Mouse (Mus musculus) midbrain, embryonic 11.5 days (tissue): ENCODE data around the gene Endou. TPM values are rescaled to one million over a fixed set of nuclear protein-coding genes. Genes with fewer than 3 reads are reported as not detected.
A peak's percentile ranks its signal among the peaks of the same experiment; 100 is the strongest.
"Not testable (repeated sequence)": the region's sequence is repeated elsewhere in the genome, so short reads cannot be mapped to it uniquely, and the experiment has no call there.

Source experiments
- ATAC-seq: fragments of 200-750 bp; cut with Nextera tagmentation; 2 replicates; pipeline ENCODE4 v1.8.0; 2017; ENCODE audit warnings: moderate TSS enrichment, moderate library complexity; ENCODE audit not compliant: low FRiP score
- DNase-seq: peaks from one replicate; pipeline ENCODE4 v3.0.0; 2015; ENCODE audit warnings: low spot score; ENCODE audit errors: missing footprints
- H3K27ac ChIP-seq: fragments of 300-500 bp; sonication (generic); 2 replicates; pipeline ENCODE4 v1.5.1; 2014; ENCODE audit warnings: low read depth, low read length
- H3K27me3 ChIP-seq: fragments of 300-500 bp; sonication (generic); 2 replicates; pipeline ENCODE4 v1.6.1; 2014; ENCODE audit warnings: mild to moderate bottlenecking, low read length, moderate library complexity, mixed read lengths; ENCODE audit not compliant: control insufficient read depth, insufficient read depth
- H3K36me3 ChIP-seq: fragments of 300-500 bp; sonication (generic); 2 replicates; pipeline ENCODE4 v1.6.1; 2014; ENCODE audit warnings: mild to moderate bottlenecking, low read length, moderate library complexity, mixed read lengths; ENCODE audit not compliant: control insufficient read depth, insufficient read depth
- H3K4me1 ChIP-seq: fragments of 300-500 bp; sonication (generic); 2 replicates; pipeline ENCODE4 v1.6.1; 2014; ENCODE audit warnings: low read length; ENCODE audit not compliant: control insufficient read depth, insufficient read depth
- H3K4me2 ChIP-seq: fragments of 300-500 bp; sonication (generic); 2 replicates; pipeline ENCODE4 v1.6.1; 2014; ENCODE audit warnings: mild to moderate bottlenecking, moderate library complexity
- H3K4me3 ChIP-seq: fragments of 300-500 bp; sonication (generic); 2 replicates; pipeline ENCODE4 v1.5.1; 2014; ENCODE audit warnings: low read depth, low read length
- H3K9ac ChIP-seq: fragments of 300-500 bp; sonication (generic); 2 replicates; pipeline ENCODE4 v1.6.1; 2014; ENCODE audit warnings: low read length
- H3K9me3 ChIP-seq: fragments of 300-500 bp; sonication (generic); 2 replicates; pipeline ENCODE4 v1.6.1; 2016; ENCODE audit warnings: low read length; ENCODE audit not compliant: control insufficient read depth
- whole genome bisulfite sequencing: fragments of 180-500 bp; shearing (Covaris S2); extraction: QIAGEN DNeasy Blood & Tissue Kit; methylation state at CpG from one replicate; pipeline ENCODE4 v1.1.7; 2014; 5-methylcytosine and 5-hydroxymethylcytosine counted together
- polyA plus RNA-seq: library from polyadenylated mRNA; unstranded; fragments of >200 nt; fragmentation: Nextera tagmentation; extraction: Ambion mirVana; gene quantifications from 2 replicates; pipeline ENCODE4 v1.2.1, GENCODE M21; 2014

Gene Endou
- polyA plus RNA-seq, 1 experiment from 2014 or later = 0.18 TPM

GRCm38 (mm10) chr15:97668158-97668877, 62.8 kb downstream of the Endou start:
- peak; percentile 85 for DNase-seq

DNA sequence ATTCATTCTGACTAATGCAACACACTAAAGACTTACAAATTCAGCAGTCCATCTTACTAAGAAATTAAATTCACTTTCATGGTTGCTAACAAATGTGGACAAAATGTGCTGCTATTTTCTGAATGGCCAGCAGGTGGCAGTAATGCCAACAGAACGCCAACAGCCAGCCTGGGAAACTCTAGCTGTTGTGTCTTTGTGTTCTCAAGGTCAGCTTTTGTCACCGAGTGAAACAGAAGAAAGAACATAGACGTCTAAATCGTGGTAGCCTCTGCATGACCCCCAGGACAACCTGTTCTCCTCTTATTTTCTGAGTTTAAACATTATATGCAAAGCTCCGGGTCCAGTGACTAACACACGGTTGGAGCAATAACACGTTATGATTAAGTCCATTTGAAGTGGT, 63.7 kb downstream of the Endou start:
- ATAC-seq = peak; percentile 38; the same call in 1 of the 2 replicates
- H3K9me3 ChIP-seq = no peaks in the 10 kb centered on the region
- H3K4me2 ChIP-seq = peak overlapping the region; percentile 22; the same call in 1 of the 2 replicates
- no peak overlapping the region for H3K4me3 ChIP-seq
- 30% methylated on average over 7 of the region's 7 CpGs for WGBS
- peaks cover 10% of the 10 kb centered on the region for H3K4me1 ChIP-seq
- no peaks in the 10 kb centered on the region for H3K27me3 ChIP-seq
- peak overlapping the region; percentile 18; the same call in 1 of the 2 replicates for H3K9ac ChIP-seq
- no peaks in the 10 kb centered on the region for H3K36me3 ChIP-seq
- peak overlapping the region; percentile 44 for H3K27ac ChIP-seq
- DNase-seq = peak; percentile 98

More at GRCm38 (mm10) chr15:97668158-97668877, 62.8 kb downstream of the Endou start:
- H3K27me3 ChIP-seq, ATAC-seq, H3K36me3 ChIP-seq, H3K9me3 ChIP-seq, H3K4me3 ChIP-seq, H3K9ac ChIP-seq, H3K4me2 ChIP-seq: not testable (repeated sequence)
- H3K4me1 ChIP-seq = peaks cover 12% of the 10 kb centered on the region
- H3K27ac ChIP-seq = peak overlapping the region; percentile 44
- WGBS = 65% methylated on average over 17 of the region's 17 CpGs

- ATAC-seq (no peak), DNase-seq (no peak)
- H3K36me3 ChIP-seq = no peaks in the 10 kb centered on the region
- no peaks in the 10 kb centered on the region for H3K27me3 ChIP-seq
- H3K27ac ChIP-seq = no peak overlapping the region
- no peak overlapping the region for H3K4me2 ChIP-seq
- no peak overlapping the region for H3K9ac ChIP-seq
- WGBS = 92% methylated on average over 10 of the region's 10 CpGs
- no peak overlapping the region for H3K4me3 ChIP-seq
- H3K4me1 ChIP-seq = peaks cover 5% of the 10 kb centered on the region; the same call in 1 of the 2 replicates
- H3K9me3 ChIP-seq = no peaks in the 10 kb centered on the region
Measured at GRCm38 (mm10) chr15:97666457-97666770, 64.7 kb downstream of the Endou start.

GRCm38 (mm10) chr15:97665770-97666456, 65.2 kb downstream of the Endou start:
- Histone ChIP-seq H3K4me2 (no peak overlapping the region), H3K27me3 (no peaks in the 10 kb centered on the region), H3K27ac (no peak overlapping the region), H3K36me3 (no peaks in the 10 kb centered on the region), H3K9me3 (no peaks in the 10 kb centered on the region), H3K4me3 (no peak overlapping the region), H3K4me1 (peaks cover 5% of the 10 kb centered on the region; the same call in 1 of the 2 replicates), H3K9ac (no peak overlapping the region)
- ATAC-seq (no peak), DNase-seq (peak; percentile 81)
- 74% methylated on average over 25 of the region's 25 CpGs for WGBS

DNA sequence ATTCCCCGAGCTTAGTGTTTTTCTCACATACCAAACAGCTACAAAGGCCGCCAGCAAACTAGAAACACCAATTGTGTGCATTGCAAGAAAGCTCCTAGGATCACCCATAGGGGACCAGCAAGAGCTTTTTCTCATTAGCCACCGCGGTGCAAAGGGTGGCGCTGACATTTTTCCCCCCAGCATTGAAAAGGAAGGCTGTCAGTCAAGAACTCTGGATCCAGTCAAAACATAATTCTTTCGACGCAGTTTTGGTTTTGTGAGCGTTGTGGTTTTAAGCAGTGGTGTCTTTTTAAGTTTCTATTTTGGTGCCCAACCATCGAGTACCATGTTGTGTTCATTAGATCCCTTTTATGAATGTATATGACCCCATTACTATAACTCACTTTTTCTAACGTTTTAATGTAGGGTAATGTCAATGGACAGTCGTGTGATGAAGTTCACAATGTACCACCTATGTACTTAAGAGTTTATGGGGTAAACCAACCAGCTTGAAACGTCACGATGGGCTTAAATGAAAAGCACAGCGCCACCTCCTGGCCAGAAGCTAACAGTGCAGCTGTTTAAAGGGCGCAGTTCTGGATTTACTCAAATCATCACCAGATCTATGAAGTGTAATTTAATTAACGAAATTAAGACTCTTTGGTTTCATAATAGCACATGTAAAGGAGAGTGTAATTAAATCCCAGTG, 66.0 kb downstream of the Endou start:
- no peak overlapping the region for H3K4me3 ChIP-seq
- H3K27ac ChIP-seq = no peak overlapping the region
- H3K36me3 ChIP-seq = no peaks in the 10 kb centered on the region
- DNase-seq (peak; percentile 90), ATAC-seq (no peak)
- peaks cover 5% of the 10 kb centered on the region; the same call in 1 of the 2 replicates for H3K4me1 ChIP-seq
- 64% methylated on average over 16 of the region's 16 CpGs for WGBS
- H3K9me3 ChIP-seq = no peaks in the 10 kb centered on the region
- peaks cover 2% of the 10 kb centered on the region; the same call in 1 of the 2 replicates for H3K27me3 ChIP-seq
- no peak overlapping the region for H3K4me2 ChIP-seq
- H3K9ac ChIP-seq = no peak overlapping the region

- no peaks in the 10 kb centered on the region for H3K36me3 ChIP-seq
- ATAC-seq (peak; percentile 63; the same call in 1 of the 2 replicates), DNase-seq (peak; percentile 98)
- peak overlapping the region; percentile 48 for H3K4me2 ChIP-seq
- no peak overlapping the region for H3K27ac ChIP-seq
- H3K4me3 ChIP-seq = peak overlapping the region; percentile 23
- H3K9ac ChIP-seq = peak overlapping the region; percentile 43; the same call in 1 of the 2 replicates
- peaks cover 5% of the 10 kb centered on the region; the same call in 1 of the 2 replicates for H3K27me3 ChIP-seq
- peaks cover 5% of the 10 kb centered on the region; the same call in 1 of the 2 replicates for H3K4me1 ChIP-seq
- no peaks in the 10 kb centered on the region for H3K9me3 ChIP-seq
- WGBS = 10% methylated on average over 19 of the region's 19 CpGs
Measured at GRCm38 (mm10) chr15:97663750-97664406, 67.3 kb downstream of the Endou start.

Other genes with a start within 250 kb of the Endou start
- gene Rpap3, start 25.5 kb downstream of the Endou start, polyA plus RNA-seq = 56.4 and 57.4 TPM in 2 replicates
- gene Rapgef3, start 36.6 kb upstream of the Endou start, polyA plus RNA-seq = 3.0 and 3.2 TPM in 2 replicates
- 32.6 and 33.6 TPM in 2 replicates for gene Slc48a1, start 47.2 kb upstream of the Endou start, polyA plus RNA-seq
- 14.6 and 16.7 TPM in 2 replicates for gene Hdac7, start 113.2 kb upstream of the Endou start, polyA plus RNA-seq
- gene Vdr, start 179.3 kb upstream of the Endou start, polyA plus RNA-seq = 0.10 and 0.38 TPM in 2 replicates
- gene Tmem106c, start 232.9 kb upstream of the Endou start, polyA plus RNA-seq = 60.4 and 62.7 TPM in 2 replicates